Mouse (Mus musculus) T-helper 2 cell (primary cell): Measurements from ENCODE around the gene Ifitm6.
"Not testable (repeated sequence)": the region's sequence is repeated elsewhere in the genome, so short reads cannot be mapped to it uniquely, and the experiment has no call there.

Experiments
- in situ Hi-C: fragments of 300-600 bp; cut with MboI, MseI; formaldehyde crosslinking; loops from one replicate; pipeline ENCODE4 v1.15.1; 2025; ENCODE audit warnings: high pct_unique_total_duplicates

The Ifitm6 gene

GRCm38 (mm10) chr7:141042539-141042938 is 24.8 kb upstream of the Ifitm6 start:
- in situ Hi-C loops, result no loop called here

DNA sequence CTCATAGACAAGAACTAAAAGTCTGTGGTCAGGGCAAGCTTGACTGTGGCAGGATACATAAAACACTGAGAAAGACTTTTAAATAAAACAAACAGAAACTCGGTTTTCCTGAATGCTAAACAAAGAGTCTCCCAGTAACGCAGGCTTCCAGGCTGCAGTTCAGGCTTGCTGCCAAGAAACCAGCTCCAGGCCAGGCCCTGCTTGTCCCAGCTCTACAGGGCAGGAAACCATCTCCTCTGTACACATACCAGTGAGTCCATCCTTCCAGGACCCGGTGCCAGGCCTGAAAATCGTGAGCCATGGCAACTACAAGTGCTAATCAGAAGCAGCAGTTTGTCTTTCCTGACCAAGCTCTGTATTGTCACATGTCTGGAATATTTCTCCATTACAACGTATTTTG is 23.9 kb upstream of the Ifitm6 start:
- in situ Hi-C loops, result no loop called here

- in situ Hi-C loops, result no loop called here
Observed at GRCm38 (mm10) chr7:141040867-141041606, 23.3 kb upstream of the Ifitm6 start.

GRCm38 (mm10) chr7:141039386-141040107 is 21.8 kb upstream of the Ifitm6 start:
- in situ Hi-C loops, result no loop called here

- in situ Hi-C loops, result no loop called here
Observed at GRCm38 (mm10) chr7:141038090-141039032, 20.6 kb upstream of the Ifitm6 start.

GRCm38 (mm10) chr7:141036624-141037023 is 18.9 kb upstream of the Ifitm6 start:
- in situ Hi-C loops, result not testable (repeated sequence)

DNA sequence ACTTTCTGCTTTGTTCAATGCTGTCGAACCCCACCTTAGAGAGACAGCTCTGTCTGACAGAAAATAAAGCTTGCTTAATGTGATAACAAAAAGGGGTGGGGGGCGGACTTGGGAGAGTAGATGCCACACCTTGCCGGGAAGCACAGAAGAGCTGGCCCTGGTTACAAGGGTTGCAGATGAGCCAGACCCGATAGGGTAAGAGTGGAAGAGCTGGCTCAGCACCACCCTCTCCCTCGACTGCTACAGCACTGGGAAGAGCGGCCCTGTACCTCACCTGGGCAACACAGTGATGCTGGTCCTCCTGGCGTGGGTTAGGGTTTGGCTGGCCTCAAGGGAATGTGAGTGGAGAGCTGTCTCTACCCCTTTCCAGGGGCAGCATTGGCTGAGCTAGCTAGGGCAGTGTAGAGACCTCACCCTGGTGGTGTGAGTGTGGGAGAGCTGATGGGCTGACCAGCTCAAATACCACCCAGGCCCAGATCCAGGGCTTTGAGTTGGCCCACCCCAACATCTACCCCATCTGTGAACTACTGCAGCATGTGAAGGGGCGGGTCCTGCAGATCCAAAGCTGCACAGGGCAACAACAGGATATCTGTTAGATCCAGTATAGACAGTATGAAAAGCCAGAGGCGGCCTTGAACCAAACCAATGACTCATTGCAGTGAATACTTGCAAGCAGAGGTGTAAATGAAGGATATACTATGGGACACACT is 14.9 kb upstream of the Ifitm6 start:
- in situ Hi-C loops, result no loop called here

- in situ Hi-C loops, result no loop called here
Observed at GRCm38 (mm10) chr7:141030390-141030789, 12.7 kb upstream of the Ifitm6 start.

DNA sequence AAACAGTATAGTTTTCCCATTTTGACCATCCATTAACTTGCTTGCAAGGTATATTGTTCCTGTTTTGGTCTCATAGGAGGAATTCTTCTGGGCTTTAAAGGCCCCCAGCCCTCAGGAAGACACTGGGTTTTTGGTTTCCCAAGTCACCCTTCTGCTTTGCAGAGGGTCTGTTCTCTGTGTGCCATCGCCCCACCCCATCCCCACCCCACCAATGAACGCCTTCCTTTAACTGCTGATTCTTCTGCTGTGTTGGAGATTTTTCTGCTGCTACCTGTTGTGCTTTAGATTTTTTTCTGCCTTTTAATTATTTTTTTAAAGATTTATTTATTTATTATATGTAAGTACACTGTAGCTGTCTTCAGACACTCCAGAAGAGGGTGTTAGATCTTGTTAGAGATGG is 11.1 kb upstream of the Ifitm6 start, which contains the start of gene Gm17387:
Gm17387 (plus strand) TSS at position 301 of the 400 bp plus-strand sequence.
- in situ Hi-C loops, result no loop called here

DNA sequence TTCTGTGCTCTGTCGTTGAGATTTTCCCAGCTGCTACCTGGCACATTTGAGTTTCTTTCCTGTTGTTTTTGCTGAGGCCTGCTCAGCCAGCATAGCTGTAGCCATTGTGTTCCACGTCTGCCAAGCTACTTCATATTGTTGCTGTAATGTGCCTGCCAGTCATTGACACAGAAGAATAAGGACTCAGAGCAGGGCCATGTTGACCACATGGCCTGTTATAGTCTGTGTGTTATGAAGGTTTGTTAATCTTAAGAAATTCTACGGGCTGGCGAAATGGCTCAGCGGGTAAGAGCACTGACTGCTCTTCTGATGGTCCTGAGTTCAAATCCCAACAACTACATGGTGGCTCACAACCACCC is 9.0 kb upstream of the Ifitm6 start:
- in situ Hi-C loops, result no loop called here

GRCm38 (mm10) chr7:141026097-141026739 is 8.5 kb upstream of the Ifitm6 start:
- in situ Hi-C loops, result no loop called here

GRCm38 (mm10) chr7:141024865-141025838 is 7.4 kb upstream of the Ifitm6 start:
- in situ Hi-C loops, result no loop called here

GRCm38 (mm10) chr7:141021489-141022449 is 4.0 kb upstream of the Ifitm6 start:
- in situ Hi-C loops, result no loop called here

GRCm38 (mm10) chr7:141019028-141019427 is 1.3 kb upstream of the Ifitm6 start:
- in situ Hi-C loops, result loop anchor here (5.0 kb wide), 1 partner anchor 62 kb away; the partner anchor contains the start of genes Gm45717 and Ifitm2

GRCm38 (mm10) chr7:141016707-141017697 is 722 bp downstream of the Ifitm6 start:
- in situ Hi-C loops, result loop anchor here (5.0 kb wide), 1 partner anchor 60 kb away; the partner anchor contains the start of genes Gm45717 and Ifitm2

DNA sequence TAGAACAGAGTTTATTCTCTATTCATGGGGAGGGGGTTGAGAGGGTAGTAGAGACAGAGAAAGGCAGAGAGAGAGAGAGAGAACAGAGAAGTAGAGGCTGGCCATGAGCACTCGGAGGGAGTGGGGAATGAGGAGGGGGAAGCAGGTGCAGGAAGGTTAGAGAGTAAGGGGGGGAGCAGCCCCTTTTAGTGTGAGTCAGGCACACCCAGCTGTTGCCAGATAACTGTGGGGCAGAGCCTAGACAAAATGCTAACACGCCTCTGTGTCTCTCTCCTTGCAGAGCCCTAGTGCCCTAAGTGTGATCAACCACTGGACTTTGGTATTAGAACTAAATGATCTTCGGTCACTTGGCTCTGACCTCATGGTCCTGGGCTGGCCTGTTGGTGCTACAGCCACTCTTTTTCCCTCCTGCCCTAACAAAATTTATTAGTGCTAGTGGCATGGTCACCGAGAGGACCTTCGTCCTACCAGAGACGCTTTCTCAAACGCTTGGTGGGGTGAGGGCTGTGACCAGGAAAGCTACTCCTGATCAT is 6.4 kb downstream of the Ifitm6 start:
- in situ Hi-C loops, result loop anchor here (5.0 kb wide), 1 partner anchor 36 kb away; no protein-coding TSS in a partner anchor

GRCm38 (mm10) chr7:141010593-141010992 is 7.1 kb downstream of the Ifitm6 start, which contains the start of gene Ifitm3:
Gene Ifitm3, minus strand, starts transcription at chr7:141010770.
- in situ Hi-C loops, result loop anchor here (5.0 kb wide), 1 partner anchor 37 kb away; no protein-coding TSS in a partner anchor
